Mouse (Mus musculus): ENCODE results near the gene Baz2b. TPM values are rescaled to one million over a fixed set of nuclear protein-coding genes. Genes with fewer than 3 reads are reported as not detected.

Gene Baz2b
- total and polyA plus RNA-seq, 2 experiments from 2014 or later, result 72.3 to 89.3 TPM

DNA sequence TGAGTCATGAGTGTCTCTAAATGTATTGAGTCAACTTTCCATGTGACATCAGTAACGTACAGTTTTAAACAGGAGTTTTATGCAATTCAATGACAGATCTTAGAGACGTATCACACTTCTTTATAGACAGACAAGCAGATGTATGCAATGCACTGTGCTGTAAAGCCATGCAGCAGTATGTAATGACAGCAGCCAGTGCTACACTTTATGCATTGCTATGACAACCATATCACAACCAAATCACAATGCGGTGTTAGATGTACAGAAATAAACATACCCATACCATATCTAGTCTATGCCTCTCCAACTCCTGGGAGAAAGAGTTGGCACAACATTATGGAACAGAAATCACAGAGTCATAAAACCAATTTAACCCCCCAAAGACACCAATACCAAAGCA, 276.5 kb downstream of the Baz2b start:
- Histone ChIP-seq H3K27me3 (ENCODE audit: insufficient read depth, low read length) (no peaks in the 10 kb centered on the region), H3K9me3 (ENCODE audit: low read length) (no peaks in the 10 kb centered on the region), H3K36me3 (ENCODE audit: insufficient read depth, low read length) (peaks cover 4% of the 10 kb centered on the region; the same call in 1 of the 2 replicates), H3K4me2 (ENCODE audit: low read depth, low read length, poor library complexity, severe bottlenecking) (no peak overlapping the region), H3K27ac (ENCODE audit: low read depth, low read length) (no peak overlapping the region), H3K4me1 (ENCODE audit: insufficient read depth, low read length) (no peaks in the 10 kb centered on the region), H3K4me3 (ENCODE audit: low read depth, low read length) (no peak overlapping the region), H3K9ac (replicated peaks; ENCODE audit: low read length, poor library complexity, severe bottlenecking) (no peak overlapping the region)
- ATAC-seq (ENCODE audit: low FRiP score) (no peak), DNase-seq (ENCODE audit: low spot score) (no peak)
- 88% methylated on average over 3 of the region's 3 CpGs for WGBS
- TF ChIP-seq CTCF (IDR thresholded peaks at IDR 0.05), result no peak

DNA sequence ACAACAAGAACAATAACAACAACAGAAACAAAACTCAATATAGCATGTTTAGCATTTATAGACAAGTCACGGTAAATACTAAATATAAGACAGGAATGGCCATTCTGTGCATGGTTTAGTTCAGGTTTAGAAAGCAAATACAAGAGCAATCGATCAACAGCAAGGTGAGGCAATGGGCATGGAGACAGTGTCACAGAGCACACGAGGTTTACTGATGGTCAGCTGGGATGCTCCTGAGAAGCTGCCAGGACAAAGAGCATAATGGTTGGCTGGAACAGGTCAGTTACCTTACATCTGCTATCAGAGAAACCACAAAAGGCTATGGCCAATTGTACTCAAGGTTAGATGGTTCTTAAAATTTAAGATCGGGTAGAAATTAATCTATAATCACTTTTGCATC, 277.4 kb downstream of the Baz2b start:
- Histone ChIP-seq H3K36me3 (ENCODE audit: insufficient read depth, low read length) (peaks cover 4% of the 10 kb centered on the region; the same call in 1 of the 2 replicates), H3K9ac (replicated peaks; ENCODE audit: low read length, poor library complexity, severe bottlenecking) (no peak overlapping the region), H3K4me1 (ENCODE audit: insufficient read depth, low read length) (no peaks in the 10 kb centered on the region), H3K27ac (ENCODE audit: low read depth, low read length) (no peak overlapping the region), H3K4me2 (ENCODE audit: low read depth, low read length, poor library complexity, severe bottlenecking) (no peak overlapping the region), H3K27me3 (ENCODE audit: insufficient read depth, low read length) (no peaks in the 10 kb centered on the region), H3K4me3 (ENCODE audit: low read depth, low read length) (no peak overlapping the region), H3K9me3 (ENCODE audit: low read length) (no peaks in the 10 kb centered on the region)
- ATAC-seq (ENCODE audit: low FRiP score) (no peak), DNase-seq (ENCODE audit: low spot score) (no peak)
- 97% methylated on average over 4 of the region's 4 CpGs for WGBS
- no peak for TF ChIP-seq CTCF (IDR thresholded peaks at IDR 0.05)

DNA sequence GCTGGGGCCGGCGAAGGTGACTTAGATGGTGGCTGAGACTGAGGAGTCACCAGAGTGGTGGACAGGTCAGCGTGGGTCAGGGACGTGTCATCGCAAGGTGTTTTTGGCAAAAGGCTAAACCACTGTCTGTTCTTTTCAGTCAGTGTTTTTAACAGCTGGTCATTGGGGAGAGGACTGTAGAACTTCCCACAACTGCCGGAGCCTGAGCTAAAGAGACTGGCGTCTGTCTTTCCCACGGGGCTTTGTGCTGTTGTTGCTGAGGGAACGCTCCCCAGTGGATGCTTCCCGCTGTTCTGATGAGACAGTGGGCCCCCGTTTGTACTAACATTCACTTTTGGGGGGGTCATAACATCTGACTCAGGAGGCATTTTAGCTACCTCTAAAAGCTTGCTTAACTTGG, 296.0 kb downstream of the Baz2b start:
- no peak overlapping the region for H3K4me2 ChIP-seq (ENCODE audit: low read depth, low read length, poor library complexity, severe bottlenecking)
- DNase-seq (ENCODE audit: low spot score) (no peak), ATAC-seq (ENCODE audit: low FRiP score) (no peak)
- H3K27me3 ChIP-seq (ENCODE audit: insufficient read depth, low read length), result no peaks in the 10 kb centered on the region
- TF ChIP-seq CTCF (IDR thresholded peaks at IDR 0.05), result no peak
- no peak overlapping the region for H3K9ac ChIP-seq (replicated peaks; ENCODE audit: low read length, poor library complexity, severe bottlenecking)
- 57% methylated on average over 11 of the region's 11 CpGs for WGBS
- H3K9me3 ChIP-seq (ENCODE audit: low read length), result no peaks in the 10 kb centered on the region
- H3K36me3 ChIP-seq (ENCODE audit: insufficient read depth, low read length), result peaks cover 29% of the 10 kb centered on the region
- no peak overlapping the region for H3K27ac ChIP-seq (ENCODE audit: low read depth, low read length)
- H3K4me1 ChIP-seq (ENCODE audit: insufficient read depth, low read length), result no peaks in the 10 kb centered on the region
- no peak overlapping the region for H3K4me3 ChIP-seq (ENCODE audit: low read depth, low read length)

DNA sequence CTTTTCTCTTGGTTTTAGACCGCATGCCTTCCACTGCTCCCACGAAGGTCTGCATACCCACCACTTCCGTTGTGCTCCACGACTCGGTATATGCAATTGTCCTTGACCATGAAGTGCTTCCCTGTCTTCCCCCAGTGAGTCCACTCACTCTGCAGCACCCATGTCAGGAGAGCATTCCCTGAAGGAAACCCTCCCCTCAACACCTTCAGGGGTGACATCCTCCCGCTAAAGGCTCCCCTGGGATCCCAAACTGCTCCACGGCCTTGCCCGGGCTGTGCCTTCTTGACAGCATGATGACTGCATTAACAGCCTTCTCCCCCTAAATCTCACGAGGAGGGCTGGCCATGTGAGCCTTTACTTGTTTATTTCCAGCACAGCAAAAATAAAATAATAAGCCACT, 301.6 kb downstream of the Baz2b start:
- Histone ChIP-seq H3K36me3 (ENCODE audit: insufficient read depth, low read length) (peaks cover 36% of the 10 kb centered on the region), H3K27ac (ENCODE audit: low read depth, low read length) (no peak overlapping the region), H3K27me3 (ENCODE audit: insufficient read depth, low read length) (no peaks in the 10 kb centered on the region), H3K4me2 (ENCODE audit: low read depth, low read length, poor library complexity, severe bottlenecking) (no peak overlapping the region), H3K4me3 (ENCODE audit: low read depth, low read length) (no peak overlapping the region), H3K9me3 (ENCODE audit: low read length) (no peaks in the 10 kb centered on the region), H3K9ac (replicated peaks; ENCODE audit: low read length, poor library complexity, severe bottlenecking) (no peak overlapping the region), H3K4me1 (ENCODE audit: insufficient read depth, low read length) (no peaks in the 10 kb centered on the region)
- TF ChIP-seq CTCF (IDR thresholded peaks at IDR 0.05), result no peak
- no peak for DNase-seq (ENCODE audit: low spot score)
- WGBS, result 93% methylated on average over 9 of the region's 9 CpGs
- no peak for ATAC-seq (ENCODE audit: low FRiP score)

DNA sequence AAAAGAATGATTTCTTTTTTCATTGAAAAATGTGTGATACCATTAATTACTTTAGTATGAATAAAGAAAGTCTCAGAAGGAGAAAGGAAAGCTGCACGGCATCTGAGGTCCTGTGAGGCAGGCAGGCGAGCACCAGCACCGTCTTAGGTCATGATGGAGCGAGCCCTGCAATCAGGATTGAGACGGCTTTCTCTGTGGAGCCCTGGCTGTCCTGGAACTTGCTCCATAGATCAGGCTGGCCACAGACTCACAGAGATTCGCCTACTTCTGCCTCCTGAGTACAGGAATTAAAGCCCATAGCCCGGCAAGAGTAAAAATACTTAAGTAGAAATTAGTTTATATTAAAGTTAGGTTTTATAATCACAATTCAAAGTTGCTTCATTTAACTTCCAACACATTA, 305.6 kb downstream of the Baz2b start:
- H3K36me3 ChIP-seq (ENCODE audit: insufficient read depth, low read length), result peaks cover 29% of the 10 kb centered on the region
- 86% methylated on average over 7 of the region's 7 CpGs for WGBS

DNA sequence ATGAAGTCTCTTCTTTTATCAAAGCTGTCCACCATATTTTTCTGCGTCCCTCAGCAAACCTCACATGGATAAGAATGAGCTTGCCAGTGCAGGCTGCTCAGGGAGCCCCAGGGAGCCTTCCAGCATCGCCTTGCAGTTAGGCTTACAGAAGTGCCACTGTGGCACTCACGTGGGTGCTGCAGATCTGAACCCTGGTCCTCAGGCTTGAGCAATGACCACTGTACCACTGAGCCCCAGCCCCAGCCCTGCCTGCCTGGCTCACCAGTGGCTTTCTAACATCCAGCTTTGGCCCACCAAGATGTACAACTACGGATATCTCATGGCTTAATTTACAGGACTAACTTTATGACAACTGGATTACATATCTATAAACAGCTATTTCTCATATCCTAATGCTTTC, 311.0 kb downstream of the Baz2b start:
- Histone ChIP-seq H3K4me2 (ENCODE audit: low read depth, low read length, poor library complexity, severe bottlenecking) (no peak overlapping the region), H3K27ac (ENCODE audit: low read depth, low read length) (no peak overlapping the region), H3K27me3 (ENCODE audit: insufficient read depth, low read length) (no peaks in the 10 kb centered on the region), H3K4me3 (ENCODE audit: low read depth, low read length) (no peak overlapping the region), H3K9me3 (ENCODE audit: low read length) (no peaks in the 10 kb centered on the region), H3K36me3 (ENCODE audit: insufficient read depth, low read length) (peaks cover 14% of the 10 kb centered on the region), H3K9ac (replicated peaks; ENCODE audit: low read length, poor library complexity, severe bottlenecking) (no peak overlapping the region), H3K4me1 (ENCODE audit: insufficient read depth, low read length) (no peaks in the 10 kb centered on the region)
- DNase-seq (ENCODE audit: low spot score) (no peak), ATAC-seq (ENCODE audit: low FRiP score) (no peak)
- TF ChIP-seq CTCF (IDR thresholded peaks at IDR 0.05), result no peak
- WGBS, result 86% methylated on average over 4 of the region's 4 CpGs

More for the DNA sequence above, 305.6 kb downstream of the Baz2b start:
- Histone ChIP-seq H3K4me1 (ENCODE audit: insufficient read depth, low read length) (no peaks in the 10 kb centered on the region), H3K27me3 (ENCODE audit: insufficient read depth, low read length) (no peaks in the 10 kb centered on the region), H3K9ac (replicated peaks; ENCODE audit: low read length, poor library complexity, severe bottlenecking) (no peak overlapping the region), H3K27ac (ENCODE audit: low read depth, low read length) (no peak overlapping the region), H3K4me3 (ENCODE audit: low read depth, low read length) (no peak overlapping the region), H3K4me2 (ENCODE audit: low read depth, low read length, poor library complexity, severe bottlenecking) (no peak overlapping the region), H3K9me3 (ENCODE audit: low read length) (no peaks in the 10 kb centered on the region)
- no peak for ATAC-seq (ENCODE audit: low FRiP score)
- no peak for TF ChIP-seq CTCF (IDR thresholded peaks at IDR 0.05)
- no peak for DNase-seq (ENCODE audit: low spot score)
